Mouse (Mus musculus): ENCODE measurements around the gene Epas1.

The Epas1 gene

DNA sequence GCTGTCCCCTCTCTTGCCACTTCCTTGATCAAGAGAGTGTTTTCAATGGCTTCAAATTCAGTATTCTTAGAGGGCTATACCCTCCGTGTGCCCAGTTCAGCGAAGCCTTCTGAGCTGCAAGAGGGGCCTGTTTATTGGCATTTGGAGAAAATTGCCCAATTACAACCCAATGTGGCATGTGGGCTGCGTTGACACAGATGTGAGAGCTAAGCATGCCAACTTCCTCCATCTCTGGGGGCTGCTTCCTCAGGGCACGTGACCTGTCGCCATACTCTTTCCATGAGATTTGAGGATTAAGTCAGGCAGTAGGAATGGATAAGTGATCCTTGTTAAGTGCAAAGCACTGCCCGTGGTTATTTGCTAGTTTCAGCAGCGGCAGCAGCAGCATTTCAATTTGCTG lies 34.3 kb downstream of the Epas1 start:
- in situ Hi-C loops (cut with MboI, MseI), result no loop called here

DNA sequence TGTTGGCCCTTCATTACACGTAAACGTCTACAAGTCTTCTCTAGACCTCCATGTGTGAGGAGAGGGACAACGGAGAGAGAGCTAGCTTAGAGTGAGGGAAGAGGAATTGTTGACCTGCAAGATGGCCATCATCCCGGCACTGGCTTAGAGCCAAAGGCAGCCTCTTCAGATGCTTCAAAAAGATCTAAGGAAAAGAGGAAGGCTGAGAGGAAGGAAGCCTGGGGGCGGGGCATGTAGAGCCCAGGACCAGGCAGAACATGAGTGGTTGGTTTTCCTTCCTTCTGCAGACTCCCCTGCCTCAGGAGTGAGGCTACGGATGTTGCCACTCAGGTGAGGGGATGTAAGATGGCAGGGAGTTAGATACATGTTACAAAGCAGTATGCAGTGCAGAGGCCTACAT lies 34.8 kb downstream of the Epas1 start:
- in situ Hi-C loops (cut with MboI, MseI), result no loop called here

DNA sequence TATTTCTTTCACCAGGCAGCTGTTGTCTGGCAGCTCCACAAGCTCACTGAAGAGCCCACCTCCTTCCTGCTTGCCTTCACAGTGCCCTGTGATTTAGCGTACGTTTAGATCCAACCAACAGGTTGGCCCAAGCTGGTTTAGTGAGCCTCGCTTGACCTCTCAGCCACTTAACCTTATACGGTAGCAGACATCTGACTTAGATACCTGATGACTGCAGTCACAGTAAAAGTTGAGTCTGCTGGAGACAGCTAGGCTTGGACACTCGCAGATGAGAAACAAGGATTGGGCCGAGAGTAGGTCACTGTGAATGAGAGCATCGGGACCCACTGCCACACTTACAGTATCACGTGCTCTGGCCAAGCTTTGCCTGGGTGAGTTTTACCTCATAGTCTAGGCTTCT lies 38.4 kb downstream of the Epas1 start:
- in situ Hi-C loops (cut with MboI, MseI), result no loop called here

DNA sequence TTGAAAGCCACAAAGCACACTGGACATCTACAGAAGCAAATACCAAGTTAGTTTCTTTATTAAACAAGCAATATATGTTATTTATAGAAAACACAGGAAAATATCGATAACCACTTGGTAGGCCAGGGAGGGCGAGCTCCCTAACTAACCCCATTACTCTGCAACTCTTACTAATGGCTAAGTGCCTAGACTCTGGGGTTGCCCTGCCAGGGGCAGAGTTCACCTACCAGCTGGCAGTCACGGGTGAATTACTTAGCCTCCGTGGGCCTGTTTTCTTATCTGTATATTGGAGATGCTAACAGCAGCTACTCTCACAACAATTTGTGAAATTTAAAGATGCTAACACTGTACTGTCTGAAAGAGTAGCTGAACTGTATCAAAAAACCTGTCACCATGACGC lies 42.3 kb downstream of the Epas1 start:
- in situ Hi-C loops (cut with MboI, MseI), result no loop called here

DNA sequence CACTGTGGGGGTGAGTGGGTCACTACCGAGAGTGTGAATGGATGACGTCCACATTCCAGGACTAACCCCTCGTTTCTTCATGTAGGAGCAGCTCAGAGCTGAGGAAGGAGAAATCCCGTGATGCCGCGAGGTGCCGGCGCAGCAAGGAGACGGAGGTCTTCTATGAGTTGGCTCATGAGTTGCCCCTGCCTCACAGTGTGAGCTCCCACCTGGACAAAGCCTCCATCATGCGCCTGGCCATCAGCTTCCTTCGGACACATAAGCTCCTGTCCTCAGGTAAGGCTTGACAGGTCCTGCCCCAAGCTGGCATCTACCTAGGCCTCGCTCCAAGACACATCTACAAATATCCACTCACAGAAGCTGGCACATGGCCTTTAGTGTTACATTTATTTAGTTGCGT lies 43.5 kb downstream of the Epas1 start:
- in situ Hi-C loops (cut with MboI, MseI), result no loop called here

DNA sequence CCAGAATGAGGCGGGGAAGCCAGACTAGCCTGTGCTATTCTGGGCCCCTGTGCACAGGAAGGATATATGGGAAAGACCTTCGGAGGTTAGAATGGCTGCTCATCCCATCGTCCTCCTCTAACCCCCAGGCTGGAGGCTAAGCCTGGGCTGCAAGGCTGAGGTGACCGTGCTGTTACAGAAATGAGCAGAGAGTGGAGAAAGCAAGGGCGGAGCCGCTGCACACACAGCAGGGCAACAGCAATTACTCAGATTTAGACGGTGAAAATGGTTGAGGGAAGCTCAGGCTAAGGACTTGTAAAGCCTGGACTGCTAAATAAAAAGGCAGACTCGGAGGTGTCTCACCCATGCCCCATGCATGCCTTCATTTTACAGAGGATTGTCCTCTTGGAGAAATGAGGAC lies 45.0 kb downstream of the Epas1 start:
- in situ Hi-C loops (cut with MboI, MseI), result no loop called here

DNA sequence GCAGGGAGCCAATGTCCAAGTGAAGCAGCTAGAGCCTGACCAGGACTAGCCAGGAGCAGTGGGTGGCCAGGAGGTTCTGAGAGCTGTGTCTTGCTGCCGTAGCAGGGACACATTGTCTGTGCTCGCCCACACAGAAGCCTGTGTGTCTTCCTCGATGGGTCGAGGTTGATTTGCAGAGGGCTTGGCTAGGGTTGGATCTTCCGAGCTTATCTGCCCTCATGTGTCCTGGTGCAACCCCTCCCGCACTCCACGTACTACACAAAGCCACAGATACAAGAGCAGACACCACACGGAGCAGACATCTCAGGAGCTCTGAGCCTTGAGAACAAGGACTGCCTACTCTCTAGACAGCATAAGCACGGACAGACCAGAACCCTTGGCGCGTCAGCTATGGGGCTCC lies 45.5 kb downstream of the Epas1 start:
- in situ Hi-C loops (cut with MboI, MseI), result no loop called here

DNA sequence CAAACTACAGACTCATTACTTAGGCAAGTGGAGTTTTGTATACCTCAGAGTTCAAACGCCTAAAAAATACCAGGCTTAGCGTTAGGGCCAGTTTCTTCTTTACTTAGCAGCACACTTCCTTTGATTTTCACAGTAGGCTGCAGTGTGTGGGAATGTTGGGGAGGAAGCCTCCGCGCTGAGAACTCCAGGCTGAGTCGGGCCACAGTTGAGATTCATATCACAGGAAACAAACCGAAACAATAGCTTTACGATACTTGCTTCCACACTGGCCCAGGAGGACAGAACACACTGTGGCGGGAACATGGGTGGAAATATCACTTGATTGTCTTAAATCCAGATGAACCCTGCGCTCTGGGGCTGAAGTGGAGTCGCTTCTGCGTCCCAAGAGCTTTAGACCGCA lies 47.0 kb downstream of the Epas1 start:
- in situ Hi-C loops (cut with MboI, MseI), result no loop called here

DNA sequence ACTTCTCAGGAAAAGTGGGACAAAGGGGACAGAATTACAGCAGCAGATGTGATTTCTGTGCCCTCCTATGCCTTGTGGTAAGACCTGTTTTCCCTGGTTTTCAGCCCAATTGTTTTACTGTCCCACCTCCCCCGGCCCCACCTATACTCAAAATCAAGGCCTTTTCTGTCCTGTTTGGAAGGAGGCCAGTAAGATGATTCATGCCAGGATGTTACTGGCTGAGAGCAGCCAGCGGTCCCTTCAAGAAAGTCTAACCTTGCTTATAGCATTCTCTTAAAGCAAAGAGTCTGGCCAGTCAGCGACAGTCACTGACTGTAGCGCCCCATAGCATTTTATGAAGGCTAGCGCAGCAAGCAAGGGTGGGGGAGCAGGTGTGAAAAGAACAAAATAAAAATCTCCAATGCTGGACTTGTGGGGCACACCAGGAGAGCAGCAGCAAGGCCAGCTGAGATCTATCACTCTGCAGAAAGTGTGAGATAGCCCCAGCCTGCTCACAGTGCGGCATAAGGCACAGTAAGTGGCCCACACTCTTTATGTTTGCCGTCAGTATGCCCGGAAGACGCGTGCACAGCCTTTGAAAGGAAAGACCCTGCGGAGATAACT lies 47.8 kb downstream of the Epas1 start:
- in situ Hi-C loops (cut with MboI, MseI), result no loop called here

DNA sequence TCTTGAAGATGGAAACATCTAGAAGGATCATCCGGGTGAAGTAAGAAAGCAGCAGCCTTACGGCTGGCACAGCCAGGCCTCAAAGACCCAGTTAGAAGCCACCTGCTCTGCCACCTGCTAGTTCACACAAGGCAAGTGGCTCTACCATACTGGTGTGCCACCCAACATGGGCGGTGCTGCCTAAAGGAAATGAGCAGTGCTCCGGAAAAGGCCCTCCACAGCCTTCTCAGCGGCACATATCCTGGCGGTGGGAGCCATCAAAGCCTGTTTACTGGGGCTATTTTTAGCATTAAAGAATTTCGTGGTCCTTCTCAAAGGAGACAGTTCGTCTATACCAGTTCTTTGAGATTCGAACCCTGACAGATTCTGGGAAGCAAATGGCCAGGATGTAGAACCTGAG lies 48.4 kb downstream of the Epas1 start:
- in situ Hi-C loops (cut with MboI, MseI), result no loop called here

DNA sequence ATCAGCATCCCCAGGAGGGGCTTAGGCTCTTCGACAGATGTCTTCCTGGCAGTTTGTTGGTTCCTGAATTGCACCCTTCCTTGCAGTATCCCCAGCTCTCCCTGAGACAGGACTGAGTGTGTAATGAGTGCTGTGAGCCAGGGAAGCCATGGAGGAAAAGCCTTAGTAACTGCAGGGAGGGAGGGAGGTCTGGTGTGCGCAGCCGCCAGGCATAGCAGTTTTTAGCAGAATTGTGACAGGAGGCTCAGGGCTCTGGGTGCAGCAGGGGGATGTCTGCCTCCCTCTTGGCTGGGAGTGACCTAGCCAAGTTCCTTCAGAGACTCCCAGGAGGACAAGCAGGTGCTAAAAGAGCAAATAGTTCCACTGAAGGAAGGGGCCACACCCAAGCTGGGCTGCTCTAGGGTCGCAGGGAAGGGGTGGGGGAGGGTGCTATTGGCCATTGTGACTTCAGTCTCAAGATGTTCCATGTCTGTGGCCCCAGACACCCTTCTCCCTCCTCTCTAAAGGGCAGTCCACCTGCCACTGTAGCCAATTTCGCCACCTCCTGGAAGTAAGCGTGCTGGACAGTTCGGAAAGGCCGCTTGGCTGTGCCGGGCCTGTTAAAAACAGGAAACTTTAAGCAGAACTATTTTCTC lies 49.0 kb downstream of the Epas1 start:
- in situ Hi-C loops (cut with MboI, MseI), result no loop called here

DNA sequence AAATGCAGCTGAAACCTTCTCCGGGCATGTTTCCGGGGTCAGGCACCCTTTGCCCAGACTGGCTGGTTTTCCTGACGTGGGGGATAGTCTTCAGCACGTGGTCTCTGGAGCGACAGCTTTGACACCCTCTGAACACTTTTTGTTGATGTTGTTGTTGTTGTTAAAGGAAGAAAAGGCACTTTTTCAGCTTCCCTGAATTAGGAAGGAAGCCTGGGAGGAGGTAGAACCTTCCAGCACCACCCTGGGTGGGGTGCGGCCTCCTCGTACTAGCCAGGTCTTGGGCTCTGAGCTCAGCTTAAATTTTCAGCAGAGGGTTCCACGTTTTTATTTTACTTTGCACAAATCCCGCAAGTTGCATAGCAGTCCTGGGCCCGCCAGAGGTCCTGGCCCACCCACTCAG lies 49.6 kb downstream of the Epas1 start:
- in situ Hi-C loops (cut with MboI, MseI), result no loop called here

DNA sequence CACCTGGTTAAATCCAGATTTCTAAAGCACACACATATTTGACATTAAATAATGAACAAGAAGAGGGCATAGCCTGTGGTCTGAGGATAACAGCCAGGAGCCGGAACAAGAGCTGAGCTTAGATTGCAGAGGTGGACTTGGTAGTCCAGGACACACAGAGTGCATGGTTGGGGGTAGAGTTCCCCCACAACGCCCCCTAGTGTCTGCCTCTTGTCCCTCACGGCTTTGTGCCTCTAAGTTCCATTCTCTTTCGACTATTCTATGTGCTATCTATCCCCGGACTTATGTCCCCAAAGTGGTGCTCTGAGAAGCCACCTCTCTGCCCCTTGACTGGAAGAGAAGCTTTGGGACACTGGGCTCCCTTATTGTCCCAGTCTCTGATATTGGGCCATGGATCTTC lies 50.2 kb downstream of the Epas1 start:
- in situ Hi-C loops (cut with MboI, MseI), result no loop called here

DNA sequence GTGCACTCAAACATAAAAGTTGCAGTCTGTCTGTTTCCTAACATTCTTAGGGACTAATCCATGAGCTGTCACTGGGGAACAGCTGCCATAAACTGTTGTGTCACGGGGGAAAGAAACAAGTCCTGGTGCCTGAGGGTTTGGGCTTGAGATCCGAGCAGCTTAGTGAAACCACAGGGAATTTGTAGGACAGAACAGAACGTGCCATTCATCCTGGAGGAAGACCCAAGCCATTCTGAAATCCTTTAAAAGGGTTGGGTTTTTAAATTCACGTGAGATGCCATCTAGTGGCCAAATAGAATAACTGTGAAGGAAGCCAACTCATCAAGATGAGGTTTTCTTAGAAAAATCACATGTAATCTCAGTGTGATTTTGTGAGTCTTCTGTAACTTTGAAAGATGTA lies 58.5 kb downstream of the Epas1 start:
- in situ Hi-C loops (cut with MboI, MseI), result no loop called here

DNA sequence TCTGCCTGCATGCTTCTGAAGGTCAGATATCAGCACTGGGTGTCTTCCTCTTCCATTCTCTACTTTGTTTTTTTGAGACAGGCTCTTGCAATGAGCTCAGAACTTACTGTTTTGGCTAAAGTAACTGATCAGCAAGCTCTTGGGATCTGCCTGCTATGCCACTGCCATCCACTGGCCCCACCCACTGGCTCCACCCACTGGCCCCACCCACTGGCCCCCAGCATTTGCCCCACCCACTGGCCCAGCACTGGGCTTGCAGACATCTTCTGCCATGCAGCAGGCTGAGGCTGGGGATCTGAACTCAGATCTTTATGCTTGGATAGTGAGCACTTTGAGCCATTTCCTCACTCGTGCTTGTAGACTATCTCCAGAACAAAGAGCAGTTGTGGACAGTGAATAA lies 60.8 kb downstream of the Epas1 start:
- in situ Hi-C loops (cut with MboI, MseI), result no loop called here

DNA sequence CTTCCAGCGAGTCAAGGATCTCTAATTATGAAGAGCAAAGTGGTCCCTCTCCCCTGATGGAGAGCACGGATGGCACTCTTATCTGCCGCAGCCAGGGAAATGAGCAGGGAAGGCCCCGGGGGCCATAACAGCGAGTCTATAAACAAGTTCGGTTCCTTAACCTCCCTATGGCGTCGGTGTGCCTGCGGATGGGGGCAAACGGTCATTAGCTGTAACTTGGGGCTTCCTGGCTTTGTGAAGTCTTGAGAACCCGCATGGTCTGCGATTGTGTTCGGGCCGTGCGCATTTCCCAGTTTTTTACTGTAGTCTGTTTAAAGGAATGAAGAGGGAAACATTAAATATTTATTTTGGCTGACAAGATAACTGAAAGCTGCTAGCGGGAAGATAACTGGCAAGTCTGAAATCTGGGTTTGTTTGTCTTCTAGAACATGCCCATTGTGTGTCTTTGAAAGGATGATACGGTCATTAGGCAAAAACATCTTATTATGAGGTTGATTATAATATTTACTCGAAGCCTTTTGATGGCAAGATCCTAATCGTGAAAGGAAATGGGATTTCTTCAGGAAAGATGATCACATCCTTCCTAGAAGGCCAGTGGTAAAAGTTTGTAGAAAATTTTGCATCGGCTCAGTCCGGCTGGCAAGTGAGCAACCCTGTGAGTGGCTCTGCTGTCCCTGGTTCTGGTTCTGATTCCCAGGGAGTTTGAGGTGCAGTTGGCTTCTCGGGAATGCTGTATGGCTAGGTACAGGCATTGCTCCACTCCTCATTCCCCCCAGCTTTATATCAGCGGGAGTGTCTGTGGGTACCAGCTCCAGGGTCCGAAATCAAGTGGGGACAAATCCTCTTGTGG lies 61.7 kb downstream of the Epas1 start:
- in situ Hi-C loops (cut with MboI, MseI), result no loop called here

DNA sequence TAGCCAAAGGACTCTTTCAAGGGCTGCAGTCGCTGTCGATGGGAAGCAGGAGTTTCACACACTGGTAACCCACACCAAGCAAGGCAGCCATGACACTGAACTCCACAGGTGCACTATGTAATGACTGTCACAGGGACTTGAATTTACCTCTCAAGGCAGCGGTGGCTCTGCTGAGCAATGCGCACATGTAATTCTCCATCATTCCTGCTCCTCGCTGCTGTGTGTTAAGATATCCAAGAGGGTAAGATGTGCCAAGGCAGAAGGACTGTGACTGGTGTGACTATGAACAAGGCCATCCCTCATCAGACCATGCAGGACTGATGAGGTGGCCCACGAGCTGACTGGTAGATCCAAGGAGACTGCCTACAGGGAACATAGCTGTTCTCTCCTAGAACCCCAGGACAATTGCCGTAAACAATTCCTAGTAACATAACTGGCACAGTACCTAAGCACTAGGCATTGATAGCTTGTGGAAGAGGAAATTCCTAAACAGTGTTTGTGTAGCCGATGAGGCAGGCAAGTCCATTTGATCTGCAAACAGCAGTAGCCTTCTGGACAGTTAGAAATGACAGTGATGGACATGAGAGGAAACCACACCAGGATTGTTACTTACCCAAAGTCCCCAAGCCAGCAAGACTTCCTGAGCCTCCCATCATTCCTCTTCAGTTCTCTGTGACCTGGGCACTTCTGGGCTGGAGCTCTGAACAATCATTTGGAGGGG lies 68.7 kb downstream of the Epas1 start:
- in situ Hi-C loops (cut with MboI, MseI), result no loop called here

DNA sequence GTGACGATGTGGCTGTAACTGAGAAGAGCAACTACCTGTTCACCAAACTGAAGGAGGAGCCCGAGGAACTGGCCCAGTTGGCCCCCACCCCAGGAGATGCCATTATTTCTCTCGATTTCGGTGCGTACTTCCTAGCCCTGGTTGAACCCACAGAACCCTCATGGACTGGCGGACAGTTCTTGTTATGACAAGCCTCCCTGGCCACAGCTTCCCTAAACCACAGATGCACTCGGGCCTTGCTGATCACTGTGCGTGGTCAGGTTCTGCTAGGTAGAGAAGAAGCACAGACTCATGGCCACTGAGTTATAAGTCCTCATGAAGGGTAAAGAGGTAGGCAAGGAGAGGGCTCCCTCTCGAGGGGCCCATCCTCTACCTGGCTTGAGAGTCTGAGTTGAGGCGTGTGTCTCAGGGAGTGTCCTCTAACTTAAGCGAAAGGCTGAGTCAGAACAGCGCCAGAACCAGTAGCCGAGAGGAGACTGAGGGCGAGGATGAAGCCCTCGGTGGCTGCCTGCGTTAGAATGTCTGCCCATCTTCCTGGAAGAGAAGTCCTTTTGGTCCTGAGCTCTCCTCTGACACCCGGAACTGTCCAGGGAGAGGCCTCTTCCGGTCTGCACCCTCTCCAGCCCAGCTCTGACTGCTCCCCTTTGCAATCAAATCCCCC lies 71.1 kb downstream of the Epas1 start:
- in situ Hi-C loops (cut with MboI, MseI), result loop anchor here (5.0 kb wide), 1 partner anchor 83 kb away; no protein-coding TSS in a partner anchor

DNA sequence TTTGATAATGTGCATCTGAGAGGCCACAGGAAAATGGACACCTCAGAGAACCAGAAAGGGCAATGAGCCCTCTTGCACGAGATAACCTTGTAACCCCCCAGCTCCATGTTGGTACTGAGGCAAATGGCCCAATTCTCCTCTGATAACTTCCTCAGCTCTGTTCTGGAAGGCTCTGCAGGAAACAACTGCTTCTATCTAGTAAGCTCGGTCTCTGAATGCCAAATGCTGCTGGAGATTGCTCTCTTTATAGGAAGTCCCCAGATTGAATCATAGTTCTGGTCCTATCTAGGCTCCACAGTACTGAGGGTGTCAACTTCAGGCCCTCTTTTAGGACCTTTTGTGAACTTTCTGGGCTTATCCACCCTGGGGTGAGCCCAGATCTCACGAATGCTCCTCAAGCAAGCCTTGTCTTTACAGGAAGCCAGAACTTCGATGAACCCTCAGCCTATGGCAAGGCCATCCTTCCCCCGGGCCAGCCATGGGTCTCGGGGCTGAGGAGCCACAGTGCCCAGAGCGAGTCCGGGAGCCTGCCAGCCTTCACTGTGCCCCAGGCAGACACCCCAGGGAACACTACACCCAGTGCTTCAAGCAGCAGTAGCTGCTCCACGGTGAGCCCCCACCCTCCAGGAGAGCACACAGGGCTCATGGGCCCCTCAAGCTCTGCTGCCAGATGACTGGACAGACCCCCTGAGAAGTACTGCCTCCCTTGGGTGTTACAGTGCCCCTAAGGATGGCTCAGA lies 71.8 kb downstream of the Epas1 start:
- in situ Hi-C loops (cut with MboI, MseI), result loop anchor here (5.0 kb wide), 1 partner anchor 82 kb away; no protein-coding TSS in a partner anchor

DNA sequence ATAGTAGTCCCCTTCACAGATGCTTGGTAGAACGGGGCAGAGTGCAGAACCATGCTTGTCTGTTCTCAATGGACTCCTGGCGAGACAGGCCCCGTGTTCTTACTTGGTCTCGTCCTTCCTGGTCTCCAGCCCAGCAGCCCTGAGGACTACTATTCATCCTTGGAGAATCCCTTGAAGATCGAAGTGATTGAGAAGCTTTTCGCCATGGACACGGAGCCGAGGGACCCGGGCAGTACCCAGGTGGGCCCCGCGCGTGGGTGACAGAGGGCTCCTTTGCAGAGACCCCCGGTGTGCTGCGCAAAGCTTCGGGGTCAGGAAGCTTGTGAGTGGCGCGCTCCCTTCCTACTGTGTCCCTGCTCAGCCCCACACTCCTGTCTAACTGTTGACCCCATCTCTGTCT lies 72.9 kb downstream of the Epas1 start:
- in situ Hi-C loops (cut with MboI, MseI), result loop anchor here (5.0 kb wide), 1 partner anchor 81 kb away; no protein-coding TSS in a partner anchor
